Mouse (Mus musculus): Measurements from ENCODE around the gene Endov. TPM values are rescaled to one million over a fixed set of nuclear protein-coding genes. Genes with fewer than 3 reads are reported as not detected.
A peak's percentile ranks its signal among the peaks of the same experiment; 100 is the strongest.

Endov gene
- polyA plus RNA-seq, 1 experiment = 16.6 TPM

DNA sequence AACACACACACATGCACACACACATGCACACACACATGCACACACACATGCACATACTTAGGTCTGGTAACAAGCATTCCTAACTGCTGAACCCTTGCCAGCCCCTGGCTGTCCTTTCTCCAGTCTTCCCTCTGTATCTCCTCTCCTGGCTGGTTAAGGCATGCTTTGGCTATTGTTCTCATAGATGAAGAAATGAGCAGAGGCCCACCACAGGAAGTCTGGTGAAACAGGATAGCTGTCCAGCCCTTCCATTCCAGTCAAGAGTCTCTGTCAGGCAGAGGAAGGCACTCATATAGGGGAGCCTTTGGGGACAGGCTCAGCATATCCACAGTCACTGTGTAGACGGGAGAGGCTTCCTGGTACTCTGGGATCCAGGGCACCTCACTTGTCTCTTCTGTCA is 61.2 kb downstream of the Endov start:
- Histone ChIP-seq H3K4me3 (no peak overlapping the region), H3K27me3 (ENCODE audit: control insufficient read depth, insufficient read depth, insufficient read length) (peaks cover 25% of the 10 kb centered on the region), H3K36me3 (ENCODE audit: control insufficient read depth, insufficient read depth) (no peaks in the 10 kb centered on the region), H3K4me2 (ENCODE audit: low read depth) (peak overlapping the region; percentile 14), H3ac (ENCODE audit: control insufficient read depth, insufficient read length) (no peak overlapping the region), H3K79me2 (ENCODE audit: control insufficient read depth, insufficient read depth) (no peaks in the 10 kb centered on the region)
- no peak for TF ChIP-seq CEBPB (IDR thresholded peaks at IDR 0.05; ENCODE audit: insufficient read depth, poor library complexity, severe bottlenecking)
- no peak for TF ChIP-seq POLR2A (IDR thresholded peaks at IDR 0.05; ENCODE audit: insufficient read length, low read depth)
- TF ChIP-seq USF1 (IDR thresholded peaks at IDR 0.05; ENCODE audit: low read depth) = no peak
- TF ChIP-seq TCF3 (IDR thresholded peaks at IDR 0.05; ENCODE audit: insufficient read length, low read depth) = no peak
- no peak for TF ChIP-seq REST (IDR thresholded peaks at IDR 0.05; ENCODE audit: insufficient read depth, insufficient read length)
- no peak for TF ChIP-seq POLR2AphosphoS2 (IDR thresholded peaks at IDR 0.05; ENCODE audit: insufficient read length, low read depth)
- no peak for TF ChIP-seq E2F4 (IDR thresholded peaks at IDR 0.05; ENCODE audit: insufficient read depth)

- no peak overlapping the region for H3K4me3 ChIP-seq
- H3K4me2 ChIP-seq (ENCODE audit: low read depth) = peak overlapping the region; percentile 14
- TF ChIP-seq POLR2AphosphoS2 (IDR thresholded peaks at IDR 0.05; ENCODE audit: insufficient read length, low read depth) (no peak), SRF (IDR thresholded peaks at IDR 0.05; ENCODE audit: control insufficient read depth, insufficient read length, low read depth) (no peak), TCF3 (IDR thresholded peaks at IDR 0.05; ENCODE audit: insufficient read length, low read depth) (no peak), MYOD1 (IDR thresholded peaks at IDR 0.05; ENCODE audit: control insufficient read depth in 1 of 3, insufficient read length in 2 of 3, low read depth in 2 of 3) (peak in 2 of 3 experiments; percentile 69 to 70)
- H3K79me2 ChIP-seq (ENCODE audit: control insufficient read depth, insufficient read depth) = no peaks in the 10 kb centered on the region
- H3ac ChIP-seq (ENCODE audit: control insufficient read depth, insufficient read length) = no peak overlapping the region
- H3K36me3 ChIP-seq (ENCODE audit: control insufficient read depth, insufficient read depth) = no peaks in the 10 kb centered on the region
- peaks cover 17% of the 10 kb centered on the region for H3K27me3 ChIP-seq (ENCODE audit: control insufficient read depth, insufficient read depth, insufficient read length)
These were observed 62.0 kb downstream of the Endov start for GRCm38 (mm10) chr11:119552902-119553802.

GRCm38 (mm10) chr11:119554706-119555105 is 63.6 kb downstream of the Endov start:
- no peak for TF ChIP-seq CEBPB (IDR thresholded peaks at IDR 0.05; ENCODE audit: insufficient read depth, poor library complexity, severe bottlenecking)
- TF ChIP-seq TCF3 (IDR thresholded peaks at IDR 0.05; ENCODE audit: insufficient read length, low read depth) = no peak
- no peak for TF ChIP-seq TCF12 (IDR thresholded peaks at IDR 0.05; ENCODE audit: insufficient read depth, poor library complexity, severe bottlenecking)
- TF ChIP-seq POLR2A (IDR thresholded peaks at IDR 0.05; ENCODE audit: insufficient read length, low read depth) = no peak
- TF ChIP-seq USF1 (IDR thresholded peaks at IDR 0.05; ENCODE audit: low read depth) = no peak
- no peak for TF ChIP-seq MYOG (IDR thresholded peaks at IDR 0.05; ENCODE audit: control insufficient read depth in 1 of 3, insufficient read depth in 1 of 3, insufficient read length in 2 of 3, low read depth in 2 of 3)
- no peak for TF ChIP-seq MAX (IDR thresholded peaks at IDR 0.05; ENCODE audit: low read depth)
- TF ChIP-seq REST (IDR thresholded peaks at IDR 0.05; ENCODE audit: insufficient read depth, insufficient read length) = no peak
- no peak for TF ChIP-seq POLR2AphosphoS2 (IDR thresholded peaks at IDR 0.05; ENCODE audit: insufficient read length, low read depth)
- no peak overlapping the region for H3K4me3 ChIP-seq
- H3K36me3 ChIP-seq (ENCODE audit: control insufficient read depth, insufficient read depth) = no peaks in the 10 kb centered on the region
- no peak overlapping the region for H3K4me2 ChIP-seq (ENCODE audit: low read depth)
- no peak overlapping the region for H3ac ChIP-seq (ENCODE audit: control insufficient read depth, insufficient read length)
- peaks cover 6% of the 10 kb centered on the region for H3K27me3 ChIP-seq (ENCODE audit: control insufficient read depth, insufficient read depth, insufficient read length)
- no peaks in the 10 kb centered on the region for H3K79me2 ChIP-seq (ENCODE audit: control insufficient read depth, insufficient read depth)

- Histone ChIP-seq H3K27me3 (ENCODE audit: control insufficient read depth, insufficient read depth, insufficient read length) (peaks cover 8% of the 10 kb centered on the region), H3ac (ENCODE audit: control insufficient read depth, insufficient read length) (no peak overlapping the region), H3K4me3 (no peak overlapping the region), H3K36me3 (ENCODE audit: control insufficient read depth, insufficient read depth) (no peaks in the 10 kb centered on the region), H3K4me2 (ENCODE audit: low read depth) (no peak overlapping the region), H3K79me2 (ENCODE audit: control insufficient read depth, insufficient read depth) (no peaks in the 10 kb centered on the region)
- no peak for TF ChIP-seq SRF (IDR thresholded peaks at IDR 0.05; ENCODE audit: control insufficient read depth, insufficient read length, low read depth)
- TF ChIP-seq CEBPB (IDR thresholded peaks at IDR 0.05; ENCODE audit: insufficient read depth, poor library complexity, severe bottlenecking) = no peak
- no peak for TF ChIP-seq POLR2AphosphoS2 (IDR thresholded peaks at IDR 0.05; ENCODE audit: insufficient read length, low read depth)
- no peak for TF ChIP-seq MYOG (IDR thresholded peaks at IDR 0.05; ENCODE audit: control insufficient read depth in 1 of 3, insufficient read depth in 1 of 3, insufficient read length in 2 of 3, low read depth in 2 of 3)
- no peak for TF ChIP-seq TCF3 (IDR thresholded peaks at IDR 0.05; ENCODE audit: insufficient read length, low read depth)
- TF ChIP-seq USF1 (IDR thresholded peaks at IDR 0.05; ENCODE audit: low read depth) = no peak
- TF ChIP-seq POLR2A (IDR thresholded peaks at IDR 0.05; ENCODE audit: insufficient read length, low read depth) = no peak
These were observed 64.0 kb downstream of the Endov start for GRCm38 (mm10) chr11:119555170-119555569.

Measured in myocyte (in vitro differentiated cells).